37 mouse cellular contexts compared by ENCODE assay signal in genomic region chr17:12396163-12396677, GRCm38 (mm10). TPM values are rescaled to one million over a fixed set of nuclear protein-coding genes. Genes with fewer than 3 reads are reported as not detected.
"Had no signal": no experiment of that assay in that cellular context is flagged by ENCODE, and none has a peak within 500 bp of the region (broad histone marks: within the 10 kb centered on the region; RNA-seq: fewer than 3 reads in every experiment).

No protein-coding gene starts in this region.

- H3K9ac ChIP-seq: limb, embryonic 12.5 days; limb, embryonic 13.5 days; limb, embryonic 15.5 days; liver, embryonic 12.5 days; liver, embryonic 13.5 days; liver, embryonic 14.5 days; liver, embryonic 15.5 days; liver, postnatal 0 days; lung, embryonic 14.5 days; lung, embryonic 15.5 days; midbrain, embryonic 12.5 days; midbrain, embryonic 13.5 days; midbrain, embryonic 15.5 days; neural tube, embryonic 12.5 days had no signal

- H3K4me2 ChIP-seq: limb, embryonic 12.5 days; limb, embryonic 13.5 days; limb, embryonic 15.5 days; liver, embryonic 11.5 days; liver, embryonic 12.5 days; liver, embryonic 13.5 days; liver, embryonic 15.5 days; lung, embryonic 14.5 days; lung, embryonic 15.5 days; midbrain, embryonic 12.5 days; midbrain, embryonic 13.5 days; midbrain, embryonic 15.5 days; neural tube, embryonic 12.5 days had no signal

- H3K4me1 ChIP-seq: limb, embryonic 15.5 days; liver, embryonic 12.5 days; liver, embryonic 13.5 days; liver, embryonic 15.5 days; lung, embryonic 15.5 days; megakaryocyte, embryonic 14.5 days; midbrain, embryonic 10.5 days; midbrain, embryonic 12.5 days; midbrain, embryonic 13.5 days; midbrain, embryonic 15.5 days; neural tube, embryonic 12.5 days had no signal

- ATAC-seq: liver, embryonic 12.5 days; liver, postnatal 0 days; lung, postnatal 0 days; midbrain, embryonic 13.5 days; midbrain, embryonic 15.5 days; midbrain, embryonic 16.5 days had no signal

- H3K27me3 ChIP-seq: limb, embryonic 12.5 days; limb, embryonic 13.5 days; limb, embryonic 15.5 days; liver, embryonic 15.5 days; lung, embryonic 15.5 days; midbrain, embryonic 12.5 days; midbrain, embryonic 13.5 days; midbrain, embryonic 15.5 days; neural tube, embryonic 12.5 days had no signal

- H3K27ac ChIP-seq: limb, embryonic 10.5 days; limb, embryonic 12.5 days; limb, embryonic 13.5 days; limb, embryonic 15.5 days; liver, embryonic 12.5 days; liver, embryonic 13.5 days; liver, embryonic 14.5 days; liver, embryonic 15.5 days; lung, embryonic 15.5 days; macrophage; midbrain, embryonic 10.5 days; midbrain, embryonic 12.5 days; midbrain, embryonic 13.5 days; midbrain, embryonic 15.5 days; neural tube, embryonic 12.5 days had no signal

- DNase-seq: left cerebral cortex, postnatal 4 days; liver; liver, embryonic 13.5 days; liver, postnatal 0 days; lung, adult 18-20 months; lung, adult 2 months; lung, embryonic 14.5 days; lung, postnatal 10 days; lung, postnatal 14 days; lung, postnatal 36 days; lung, postnatal 4 days; midbrain, embryonic 14.5 days had no signal

- H3K4me3 ChIP-seq: limb, embryonic 10.5 days; limb, embryonic 12.5 days; limb, embryonic 13.5 days; limb, embryonic 15.5 days; liver, embryonic 12.5 days; liver, embryonic 13.5 days; liver, embryonic 15.5 days; lung, embryonic 15.5 days; megakaryocyte, embryonic 14.5 days; midbrain, embryonic 10.5 days; midbrain, embryonic 12.5 days; midbrain, embryonic 13.5 days; midbrain, embryonic 15.5 days; myocyte; neural tube, embryonic 12.5 days had no signal

- H3K36me3 ChIP-seq: limb, embryonic 10.5 days; limb, embryonic 12.5 days; limb, embryonic 13.5 days; limb, embryonic 15.5 days; liver, embryonic 12.5 days; lung, embryonic 15.5 days; midbrain, embryonic 10.5 days; midbrain, embryonic 12.5 days; midbrain, embryonic 13.5 days; midbrain, embryonic 15.5 days; neural tube, embryonic 12.5 days had no signal

- H3K9me3 ChIP-seq: limb, embryonic 10.5 days; limb, embryonic 12.5 days; limb, embryonic 15.5 days; liver, embryonic 12.5 days; liver, embryonic 13.5 days; liver, embryonic 15.5 days; lung, embryonic 15.5 days; megakaryocyte, embryonic 14.5 days; midbrain, embryonic 10.5 days; midbrain, embryonic 13.5 days; midbrain, embryonic 15.5 days; neural tube, embryonic 12.5 days had no signal

RNA-seq across cellular contexts. Expression of gene Plg, which starts 17.8 kb away (rescaled TPM):
- total RNA-seq: left cerebral cortex, postnatal 10 days; left cerebral cortex, postnatal 14 days; megakaryocyte progenitor cell, adult 5-6 weeks; megakaryocyte-erythroid progenitor cell, adult 5-6 weeks; midbrain, postnatal 0 days had no signal
- polyA plus RNA-seq: limb, embryonic 10.5 days; limb, embryonic 12.5 days; macrophage; midbrain, embryonic 10.5 days; midbrain, embryonic 12.5 days; midbrain, embryonic 14.5 days; midbrain, embryonic 16.5 days; midbrain, postnatal 0 days; myocyte; neural tube, embryonic 11.5 days had no signal
